Mouse (Mus musculus): Measurements from ENCODE around the gene Fam168a. TPM values are rescaled to one million over a fixed set of nuclear protein-coding genes. Genes with fewer than 3 reads are reported as not detected.

Fam168a gene
- polyA plus RNA-seq, 1 experiment from 2014 or later: 29.3 TPM

DNA sequence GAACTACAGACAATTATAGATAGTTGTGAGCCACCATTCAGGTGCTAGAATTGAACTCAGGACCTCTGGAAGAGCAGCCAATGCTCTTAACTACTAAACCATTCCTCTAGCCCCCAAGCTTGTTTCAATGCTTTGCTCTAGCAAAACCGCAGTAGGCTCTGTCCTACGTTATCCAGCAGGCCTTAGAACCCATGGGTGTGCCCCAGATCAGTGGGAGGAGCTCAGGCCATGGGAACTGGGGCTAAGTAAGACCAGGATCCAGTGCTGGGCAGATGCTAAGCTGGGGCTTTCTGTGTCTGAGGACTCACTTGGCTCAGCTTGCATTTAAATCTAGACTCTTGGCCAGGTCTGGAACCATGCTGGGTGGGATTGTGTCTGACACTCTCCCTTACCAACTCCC, 161.1 kb downstream of the Fam168a start:
- no peaks in the 10 kb centered on the region for H3K27me3 ChIP-seq (ENCODE audit: low read depth, poor library complexity, severe bottlenecking)
- WGBS: 50% methylated on average over 2 of the region's 2 CpGs
- no peak overlapping the region for H3K27ac ChIP-seq (replicated peaks)
- no peak overlapping the region for H3K4me3 ChIP-seq
- no peaks in the 10 kb centered on the region for H3K9me3 ChIP-seq (replicated peaks)
- peaks cover 4% of the 10 kb centered on the region for H3K4me1 ChIP-seq
- H3K36me3 ChIP-seq: peaks cover 19% of the 10 kb centered on the region
- DNase-seq (ENCODE audit: low spot score): no peak

DNA sequence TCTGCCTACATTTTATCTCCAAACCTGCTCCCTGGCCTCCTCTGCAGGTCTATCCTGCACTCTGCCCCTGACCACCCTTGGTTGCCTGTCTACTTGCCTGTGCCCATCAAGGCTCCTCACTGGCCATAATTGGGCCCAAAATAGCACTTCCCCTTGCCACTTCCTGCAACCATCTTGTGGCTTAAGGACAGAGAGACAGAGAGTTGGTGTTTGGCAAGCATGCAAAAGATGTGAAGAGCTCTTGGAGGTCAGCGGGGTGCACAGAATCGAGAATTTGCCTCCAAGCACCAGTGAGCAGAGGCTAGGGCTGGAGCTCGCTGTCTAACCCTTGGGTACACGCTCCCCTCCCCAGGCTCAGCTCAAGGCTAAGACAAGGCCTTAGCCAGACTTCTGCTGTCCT, 162.1 kb downstream of the Fam168a start:
- no peak overlapping the region for H3K4me3 ChIP-seq
- 74% methylated on average over 4 of the region's 4 CpGs for WGBS
- H3K4me1 ChIP-seq: no peaks in the 10 kb centered on the region
- H3K27me3 ChIP-seq (ENCODE audit: low read depth, poor library complexity, severe bottlenecking): no peaks in the 10 kb centered on the region
- H3K9me3 ChIP-seq (replicated peaks): no peaks in the 10 kb centered on the region
- H3K27ac ChIP-seq (replicated peaks): no peak overlapping the region
- DNase-seq (ENCODE audit: low spot score): no peak
- peaks cover 29% of the 10 kb centered on the region for H3K36me3 ChIP-seq

DNA sequence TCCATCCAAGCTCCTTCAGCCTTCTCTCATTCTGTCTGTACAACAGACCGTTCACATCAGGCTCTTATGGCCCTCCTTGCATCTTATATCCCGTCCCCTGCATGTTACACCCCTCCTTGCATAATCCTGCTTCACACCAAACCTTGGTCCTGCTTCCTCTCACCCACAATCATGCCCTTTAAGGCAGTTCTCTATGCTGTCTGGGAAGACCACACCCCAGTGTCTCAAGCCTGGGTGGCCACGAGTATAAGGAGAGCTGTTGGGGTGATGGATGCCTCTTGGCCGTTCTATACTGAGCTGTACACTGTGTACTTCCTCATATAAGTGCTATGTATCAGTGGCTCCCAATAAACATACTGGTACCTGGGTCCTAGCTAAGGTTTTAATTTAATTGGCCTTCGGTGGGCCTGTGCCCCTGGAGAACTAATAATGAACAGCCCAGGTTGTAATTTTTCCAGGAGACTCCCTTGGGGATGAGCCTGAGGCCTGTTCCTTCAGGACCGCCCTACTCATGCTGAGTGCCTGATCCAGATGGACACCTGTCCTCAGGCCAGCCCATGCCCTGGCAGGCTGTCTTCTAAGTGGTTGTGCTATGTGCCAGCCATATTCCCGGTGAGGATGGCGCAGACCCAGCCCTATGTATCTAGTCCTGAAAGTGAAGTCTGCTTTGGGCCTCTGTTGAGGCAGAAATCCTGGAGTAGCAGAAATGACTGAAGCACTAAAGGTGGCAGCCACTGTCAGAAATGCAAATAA, 163.6 kb downstream of the Fam168a start:
- Histone ChIP-seq H3K27me3 (ENCODE audit: low read depth, poor library complexity, severe bottlenecking) (no peaks in the 10 kb centered on the region), H3K36me3 (peaks cover 44% of the 10 kb centered on the region), H3K4me1 (no peaks in the 10 kb centered on the region), H3K27ac (replicated peaks) (no peak overlapping the region), H3K4me3 (no peak overlapping the region), H3K9me3 (replicated peaks) (no peaks in the 10 kb centered on the region)
- DNase-seq (ENCODE audit: low spot score): no peak
- WGBS: 89% methylated on average over 8 of the region's 8 CpGs

DNA sequence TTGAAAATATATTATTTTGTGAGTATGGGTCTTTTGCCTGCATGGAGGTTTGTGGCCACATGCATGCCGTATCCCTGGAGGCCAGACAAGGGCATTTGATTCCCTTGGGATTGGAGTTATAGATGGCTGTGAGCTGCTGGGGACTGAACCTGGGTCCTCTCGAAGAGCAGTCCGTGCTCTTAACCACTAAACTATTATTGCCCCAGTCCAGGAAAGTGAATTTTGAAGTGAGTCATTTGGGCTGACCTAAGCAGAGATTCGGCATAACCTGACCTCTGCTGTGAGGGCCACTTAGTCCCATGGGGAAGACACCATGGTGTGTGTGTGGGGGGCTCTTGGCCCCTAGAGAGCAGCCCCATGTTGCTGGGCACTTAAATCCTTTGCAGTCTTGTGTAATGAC, 164.9 kb downstream of the Fam168a start:
- no peak overlapping the region for H3K27ac ChIP-seq (replicated peaks)
- H3K4me1 ChIP-seq: no peaks in the 10 kb centered on the region
- no peaks in the 10 kb centered on the region for H3K27me3 ChIP-seq (ENCODE audit: low read depth, poor library complexity, severe bottlenecking)
- H3K36me3 ChIP-seq: peaks cover 57% of the 10 kb centered on the region
- DNase-seq (ENCODE audit: low spot score): no peak
- H3K9me3 ChIP-seq (replicated peaks): no peaks in the 10 kb centered on the region
- WGBS: 94% methylated on average over 4 of the region's 4 CpGs
- no peak overlapping the region for H3K4me3 ChIP-seq

DNA sequence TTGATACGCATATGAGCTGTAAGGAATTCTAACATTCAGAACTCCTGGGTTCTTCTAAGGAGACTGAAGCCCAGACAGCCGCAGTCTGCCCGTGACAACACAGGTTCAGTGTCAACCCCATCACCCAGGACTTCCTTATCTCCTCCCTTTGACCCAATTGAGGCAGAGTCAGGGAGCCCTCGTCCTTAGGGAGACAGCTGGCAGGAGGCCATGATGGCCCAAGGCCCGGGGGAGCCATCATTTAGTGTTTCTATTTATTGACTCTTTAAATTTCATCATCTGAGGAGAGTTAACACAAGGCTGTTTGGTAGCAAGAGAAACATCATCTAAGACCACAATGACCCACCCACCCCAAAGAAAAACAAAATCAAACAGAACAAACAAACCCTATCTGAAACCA, 165.5 kb downstream of the Fam168a start:
- Histone ChIP-seq H3K27me3 (ENCODE audit: low read depth, poor library complexity, severe bottlenecking) (no peaks in the 10 kb centered on the region), H3K9me3 (replicated peaks) (no peaks in the 10 kb centered on the region), H3K4me3 (no peak overlapping the region), H3K4me1 (no peaks in the 10 kb centered on the region), H3K27ac (replicated peaks) (no peak overlapping the region), H3K36me3 (peaks cover 62% of the 10 kb centered on the region)
- 91% methylated on average over 5 of the region's 5 CpGs for WGBS
- DNase-seq (ENCODE audit: low spot score): no peak

DNA sequence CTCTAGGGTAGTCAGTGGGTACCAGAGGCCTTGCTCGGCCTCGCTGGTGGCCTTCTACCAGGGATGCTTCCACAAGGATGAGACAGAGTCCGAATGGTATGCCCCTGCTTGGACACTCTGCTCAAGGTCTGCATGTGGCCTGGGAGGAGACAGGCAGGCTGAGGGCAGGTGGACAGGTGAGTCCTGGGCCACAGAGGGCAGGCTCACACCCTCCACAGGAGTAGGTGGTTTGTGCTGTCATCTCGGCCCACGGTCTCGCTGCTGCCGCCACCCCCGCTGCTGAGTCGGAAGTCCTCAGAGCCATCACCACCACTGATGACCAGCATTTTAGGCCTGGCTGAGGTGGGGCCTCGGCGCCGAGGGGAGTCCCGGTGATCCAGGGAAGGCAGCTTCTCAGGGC, 166.8 kb downstream of the Fam168a start:
- Histone ChIP-seq H3K36me3 (peaks cover 75% of the 10 kb centered on the region), H3K4me3 (no peak overlapping the region), H3K4me1 (no peaks in the 10 kb centered on the region), H3K27ac (replicated peaks) (no peak overlapping the region), H3K9me3 (replicated peaks) (no peaks in the 10 kb centered on the region), H3K27me3 (ENCODE audit: low read depth, poor library complexity, severe bottlenecking) (no peaks in the 10 kb centered on the region)
- DNase-seq (ENCODE audit: low spot score): no peak
- 95% methylated on average over 13 of the region's 13 CpGs for WGBS

DNA sequence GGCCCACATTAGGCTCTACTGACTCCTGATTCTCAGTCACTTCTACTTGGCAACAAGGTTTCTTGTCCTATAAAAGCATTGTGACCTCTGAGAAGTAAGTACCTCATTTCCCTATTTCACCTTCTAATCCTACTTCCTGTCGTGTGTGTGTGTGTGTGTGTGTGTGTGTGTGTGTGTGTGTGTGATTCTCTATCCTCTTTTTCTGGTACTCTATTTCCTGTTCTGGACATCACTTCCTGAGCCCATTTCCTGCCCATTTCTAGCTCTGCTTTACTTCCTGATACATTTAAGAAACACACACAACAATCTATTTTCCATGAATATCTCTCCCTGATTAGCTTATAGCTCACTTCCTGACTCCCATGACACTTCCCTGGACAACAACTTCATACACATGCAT, 169.4 kb downstream of the Fam168a start:
- H3K27ac ChIP-seq (replicated peaks): no peak overlapping the region
- H3K9me3 ChIP-seq (replicated peaks): no peaks in the 10 kb centered on the region
- peaks cover 9% of the 10 kb centered on the region for H3K4me1 ChIP-seq
- DNase-seq (ENCODE audit: low spot score): no peak
- 75% methylated on average over 1 of the region's 1 CpGs for WGBS
- H3K36me3 ChIP-seq: peaks cover 98% of the 10 kb centered on the region
- H3K27me3 ChIP-seq (ENCODE audit: low read depth, poor library complexity, severe bottlenecking): no peaks in the 10 kb centered on the region
- no peak overlapping the region for H3K4me3 ChIP-seq

DNA sequence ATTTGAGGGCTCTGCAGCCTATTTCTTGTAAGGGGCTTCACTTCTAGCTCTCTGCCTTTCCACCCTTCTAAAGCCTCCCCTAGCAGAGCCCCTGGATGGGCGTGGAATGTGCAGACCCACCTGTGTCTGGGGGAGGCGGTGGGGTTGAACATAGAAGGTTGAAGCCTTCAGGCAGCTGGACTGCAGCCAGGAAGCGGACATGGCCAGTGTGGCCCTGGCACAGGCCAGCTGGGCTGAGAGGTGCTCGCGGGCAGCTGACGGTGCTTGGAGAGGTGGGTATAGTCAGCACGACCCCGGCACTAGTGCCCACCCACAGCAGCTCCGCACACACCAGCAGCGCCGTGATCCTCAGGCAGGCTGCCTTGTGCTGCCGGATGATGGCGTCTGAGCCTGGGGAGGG, 169.9 kb downstream of the Fam168a start:
- no peak overlapping the region for H3K27ac ChIP-seq (replicated peaks)
- no peak for DNase-seq (ENCODE audit: low spot score)
- peaks cover 100% of the 10 kb centered on the region for H3K36me3 ChIP-seq
- WGBS: 92% methylated on average over 13 of the region's 13 CpGs
- no peak overlapping the region for H3K4me3 ChIP-seq
- peaks cover 9% of the 10 kb centered on the region for H3K4me1 ChIP-seq
- H3K27me3 ChIP-seq (ENCODE audit: low read depth, poor library complexity, severe bottlenecking): no peaks in the 10 kb centered on the region
- H3K9me3 ChIP-seq (replicated peaks): no peaks in the 10 kb centered on the region

DNA sequence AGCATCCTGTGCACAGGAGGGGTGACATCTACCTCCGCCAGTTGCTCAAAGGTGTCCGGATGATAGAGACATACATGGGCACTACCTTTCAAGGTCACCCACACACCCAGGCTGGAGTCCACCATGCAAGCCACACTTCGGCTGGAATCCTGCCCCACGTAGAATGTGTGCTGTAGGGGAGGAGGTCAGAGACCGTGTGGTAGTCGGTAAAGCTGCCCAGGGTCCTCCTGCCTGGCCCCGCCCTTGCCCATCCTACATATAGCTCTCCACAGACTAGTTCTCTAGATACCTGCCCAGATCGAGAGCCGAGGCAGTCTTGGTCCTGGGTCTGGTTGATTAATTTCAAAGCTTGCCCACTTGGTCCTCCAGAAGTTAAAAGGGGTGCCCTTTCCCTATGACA, 170.3 kb downstream of the Fam168a start:
- no peak for DNase-seq (ENCODE audit: low spot score)
- Histone ChIP-seq H3K9me3 (replicated peaks) (no peaks in the 10 kb centered on the region), H3K4me3 (no peak overlapping the region), H3K27ac (replicated peaks) (no peak overlapping the region), H3K4me1 (peaks cover 9% of the 10 kb centered on the region), H3K36me3 (peaks cover 100% of the 10 kb centered on the region), H3K27me3 (ENCODE audit: low read depth, poor library complexity, severe bottlenecking) (no peaks in the 10 kb centered on the region)
- 92% methylated on average over 9 of the region's 9 CpGs for WGBS

DNA sequence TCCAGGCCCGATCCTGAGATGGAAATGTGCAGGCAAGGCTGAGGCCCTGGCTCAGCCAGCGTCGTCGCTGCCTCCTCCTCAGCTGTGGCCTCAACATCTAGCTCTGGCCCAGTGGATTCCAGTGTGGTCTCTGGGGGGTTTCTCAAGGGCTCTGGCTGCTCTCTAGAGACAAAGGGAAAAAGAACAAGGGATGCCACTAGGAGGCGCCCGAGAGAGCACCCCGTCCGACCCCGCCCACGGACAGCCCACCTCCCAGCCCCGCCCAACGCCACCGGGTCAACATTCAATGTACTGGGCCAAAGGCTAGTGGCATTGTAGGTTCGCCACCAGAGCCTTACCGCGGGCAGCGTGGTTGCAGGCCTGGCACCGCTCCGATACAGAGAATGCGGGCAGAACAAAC, 173.2 kb downstream of the Fam168a start:
- peaks cover 9% of the 10 kb centered on the region for H3K4me1 ChIP-seq
- H3K36me3 ChIP-seq: peaks cover 100% of the 10 kb centered on the region
- H3K4me3 ChIP-seq: no peak overlapping the region
- H3K27me3 ChIP-seq (ENCODE audit: low read depth, poor library complexity, severe bottlenecking): no peaks in the 10 kb centered on the region
- 17% methylated on average over 20 of the region's 20 CpGs for WGBS
- peak; percentile 81 for DNase-seq (ENCODE audit: low spot score)
- peak overlapping the region; percentile 84 for H3K27ac ChIP-seq (replicated peaks)
- no peaks in the 10 kb centered on the region for H3K9me3 ChIP-seq (replicated peaks)

DNA sequence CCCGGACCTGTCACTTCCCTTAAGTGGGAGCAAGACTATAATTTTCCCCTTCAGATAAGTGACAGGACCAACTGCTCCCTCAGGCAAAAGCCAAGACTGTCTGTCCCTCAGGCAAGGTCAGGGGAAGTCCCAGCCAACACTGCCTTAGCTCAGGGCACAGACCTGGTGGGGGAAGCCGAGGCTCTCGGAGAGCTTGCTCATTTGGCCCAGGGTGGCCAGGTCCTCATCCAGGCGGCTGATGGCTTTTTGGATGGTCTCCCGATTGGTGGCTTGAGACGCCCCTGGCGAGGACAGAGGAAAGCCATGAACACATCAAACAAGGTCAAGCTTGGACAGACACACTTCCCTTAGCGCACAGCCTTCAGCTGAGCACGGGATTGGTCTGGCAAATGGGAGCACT, 175.1 kb downstream of the Fam168a start:
- 92% methylated on average over 9 of the region's 9 CpGs for WGBS
- DNase-seq (ENCODE audit: low spot score): no peak
- Histone ChIP-seq H3K4me3 (no peak overlapping the region), H3K9me3 (replicated peaks) (no peaks in the 10 kb centered on the region), H3K36me3 (peaks cover 96% of the 10 kb centered on the region), H3K4me1 (peaks cover 9% of the 10 kb centered on the region), H3K27me3 (ENCODE audit: low read depth, poor library complexity, severe bottlenecking) (no peaks in the 10 kb centered on the region), H3K27ac (replicated peaks) (no peak overlapping the region)

DNA sequence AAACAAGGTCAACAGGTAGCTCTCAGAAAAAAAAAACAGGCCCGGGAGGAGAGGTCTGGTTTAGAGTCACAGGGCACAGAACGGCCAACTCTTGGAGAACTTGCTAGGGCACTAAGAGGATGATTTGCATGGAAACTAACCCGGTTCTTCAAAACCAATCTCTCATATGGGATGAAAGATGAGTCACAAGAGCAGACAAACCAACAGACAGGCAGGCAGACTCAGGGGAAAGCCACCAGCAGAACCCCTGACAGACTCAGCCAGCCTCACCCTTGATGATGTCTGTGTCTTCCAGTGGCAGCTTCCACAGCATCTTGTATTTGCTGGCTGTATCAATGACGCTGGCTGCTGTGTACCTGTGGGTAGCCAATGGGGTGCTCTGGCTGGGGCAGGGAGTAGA, 175.5 kb downstream of the Fam168a start:
- 95% methylated on average over 4 of the region's 4 CpGs for WGBS
- Histone ChIP-seq H3K9me3 (replicated peaks) (no peaks in the 10 kb centered on the region), H3K4me3 (no peak overlapping the region), H3K27me3 (ENCODE audit: low read depth, poor library complexity, severe bottlenecking) (no peaks in the 10 kb centered on the region), H3K27ac (replicated peaks) (no peak overlapping the region), H3K36me3 (peaks cover 92% of the 10 kb centered on the region), H3K4me1 (peaks cover 9% of the 10 kb centered on the region)
- DNase-seq (ENCODE audit: low spot score): no peak

DNA sequence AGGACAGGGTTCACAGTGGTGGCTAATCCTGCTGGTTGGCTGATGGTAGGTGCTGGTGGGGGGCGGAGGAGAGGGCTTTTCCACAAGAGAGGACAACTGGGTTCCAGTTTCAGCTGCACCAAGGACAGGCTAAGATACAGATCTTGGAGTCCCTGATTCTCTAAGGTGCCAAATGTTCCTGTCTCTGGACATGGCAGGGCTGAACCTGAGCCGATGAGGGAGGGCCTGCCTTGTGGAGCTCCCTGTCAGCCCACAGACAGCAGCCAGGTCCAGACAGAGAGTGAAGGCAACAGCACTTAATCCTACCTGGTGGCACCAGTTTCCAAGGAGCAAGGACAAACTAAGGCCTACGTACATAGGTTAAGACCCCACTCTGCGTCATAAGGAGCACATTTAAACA, 178.0 kb downstream of the Fam168a start:
- Histone ChIP-seq H3K9me3 (replicated peaks) (no peaks in the 10 kb centered on the region), H3K4me1 (peaks cover 6% of the 10 kb centered on the region), H3K27me3 (ENCODE audit: low read depth, poor library complexity, severe bottlenecking) (no peaks in the 10 kb centered on the region), H3K4me3 (no peak overlapping the region), H3K36me3 (peaks cover 87% of the 10 kb centered on the region), H3K27ac (replicated peaks) (no peak overlapping the region)
- WGBS: 91% methylated on average over 4 of the region's 4 CpGs
- DNase-seq (ENCODE audit: low spot score): no peak

DNA sequence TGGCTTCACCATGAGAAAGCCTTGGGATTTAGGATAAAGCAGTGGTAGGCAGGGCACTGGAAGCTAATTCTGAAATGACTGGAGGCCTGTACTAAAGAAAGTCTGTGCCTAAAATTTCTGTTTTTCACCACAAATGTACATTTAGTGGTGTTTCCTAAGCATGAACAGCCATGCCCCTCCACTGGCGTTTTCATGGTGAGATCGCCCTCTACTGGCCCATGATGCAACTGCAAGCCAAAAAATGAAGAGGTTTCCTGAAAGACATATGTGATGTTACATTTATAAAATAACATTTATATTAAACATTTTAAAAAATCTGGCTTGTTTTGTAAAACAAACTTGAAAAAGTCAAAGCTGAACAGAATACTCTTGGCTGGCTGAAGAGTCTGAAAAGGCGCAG, 180.1 kb downstream of the Fam168a start:
- Histone ChIP-seq H3K9me3 (replicated peaks) (no peaks in the 10 kb centered on the region), H3K27me3 (ENCODE audit: low read depth, poor library complexity, severe bottlenecking) (no peaks in the 10 kb centered on the region), H3K36me3 (peaks cover 79% of the 10 kb centered on the region), H3K4me3 (no peak overlapping the region), H3K27ac (replicated peaks) (no peak overlapping the region), H3K4me1 (no peaks in the 10 kb centered on the region)
- 31% methylated on average over 3 of the region's 3 CpGs for WGBS
- peak; percentile 50 for DNase-seq (ENCODE audit: low spot score)

Measured in midbrain, embryonic 10.5 days (tissue).